Mouse (Mus musculus) megakaryocyte-erythroid progenitor cell, adult 5-6 weeks (primary cell): Measurements from ENCODE around the gene Zmym3. TPM values are rescaled to one million over a fixed set of nuclear protein-coding genes. Genes with fewer than 3 reads are reported as not detected.
"Not testable (repeated sequence)": the region's sequence is repeated elsewhere in the genome, so short reads cannot be mapped to it uniquely, and the experiment has no call there.

ENCODE experiments used
- ATAC-seq: replicated peaks from 2 replicates; pipeline ENCODE4 v1.8.0; 2016; ENCODE audit warnings: mild to moderate bottlenecking, inconsistent platforms; ENCODE audit not compliant: severe bottlenecking, poor library complexity, low FRiP score, low TSS enrichment
- total RNA-seq, 2 experiments: library from RNA; stranded (forward) in 1 of 2; stranded (reverse) in 1 of 2; fragments of 200-1000, 215-1000 nt in 1 of 2; fragments of >200 nt in 1 of 2; fragmentation: Nextera tagmentation in 1 of 2; gene quantifications; 2 replicates each; pipeline ENCODE4 v1.2.3; 2014 to 2017

Zmym3 gene
- total RNA-seq, 2 experiments from 2014 or later = 28.7 to 84.1 TPM

GRCm38 (mm10) chrX:101377076-101377475, 43.6 kb downstream of the Zmym3 start:
- ATAC-seq = no peak

DNA sequence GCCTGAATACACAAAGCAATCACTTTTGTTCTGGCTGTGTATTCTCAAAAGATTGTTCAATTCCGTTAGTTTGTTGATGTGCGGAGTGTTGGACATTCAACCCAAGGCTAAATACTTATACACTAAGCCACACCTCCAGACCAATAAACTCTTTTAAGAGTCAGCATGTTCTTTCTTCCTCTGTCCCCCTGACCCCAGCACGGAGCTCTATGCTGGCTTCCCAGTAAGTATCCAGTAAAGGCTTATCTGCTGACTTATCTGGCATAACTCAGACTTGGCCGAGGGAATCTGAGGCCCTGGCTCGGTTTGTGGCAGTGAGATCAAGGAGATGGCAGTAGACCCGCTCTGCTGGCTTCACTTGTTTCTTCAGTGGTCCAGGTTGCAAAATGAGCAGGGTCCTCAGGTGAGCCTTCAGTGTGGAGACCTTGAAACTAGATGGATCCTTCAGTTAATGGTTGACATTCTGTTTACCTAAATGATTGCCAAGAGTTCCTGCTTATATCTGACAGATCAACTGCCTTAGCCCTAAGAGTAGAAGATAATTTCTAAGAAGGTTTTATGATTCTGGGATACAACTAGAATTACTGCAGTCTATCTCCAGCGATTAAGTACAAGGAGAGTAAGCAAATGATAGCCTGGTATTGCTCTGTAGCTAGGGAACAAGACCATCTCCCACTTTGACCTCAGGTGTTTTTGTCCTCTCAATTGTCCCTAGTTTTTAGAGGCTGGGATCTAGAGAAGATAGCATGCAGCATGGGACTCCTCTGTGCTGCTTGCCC, 44.3 kb downstream of the Zmym3 start, which contains the start of gene Gjb1:
TSS of gene Gjb1 (plus strand) at position 189 of the 779 bp plus-strand sequence.
- ATAC-seq = no peak

GRCm38 (mm10) chrX:101372946-101373345, 47.7 kb downstream of the Zmym3 start:
- ATAC-seq = no peak

DNA sequence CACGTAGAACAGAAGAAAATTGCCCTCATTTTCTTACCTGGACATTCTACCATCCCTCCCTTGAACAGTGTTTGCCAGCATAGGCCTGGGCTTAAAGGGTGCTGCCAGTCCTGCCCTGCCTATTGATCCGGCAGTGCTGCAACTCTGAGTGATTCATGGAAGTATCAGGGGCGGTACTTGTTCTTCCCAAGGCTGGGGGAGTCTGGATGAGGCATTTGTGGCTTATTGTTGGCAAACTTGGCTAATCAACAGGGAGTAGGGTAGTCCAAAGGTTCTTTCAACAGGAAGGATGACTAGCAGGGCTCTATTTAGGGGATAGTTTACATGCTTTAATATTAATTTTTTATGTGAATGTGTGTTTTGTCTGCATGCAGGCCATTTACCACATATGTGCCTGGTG, 50.1 kb downstream of the Zmym3 start:
- ATAC-seq = no peak

GRCm38 (mm10) chrX:101369001-101369400, 51.6 kb downstream of the Zmym3 start:
- no peak for ATAC-seq

DNA sequence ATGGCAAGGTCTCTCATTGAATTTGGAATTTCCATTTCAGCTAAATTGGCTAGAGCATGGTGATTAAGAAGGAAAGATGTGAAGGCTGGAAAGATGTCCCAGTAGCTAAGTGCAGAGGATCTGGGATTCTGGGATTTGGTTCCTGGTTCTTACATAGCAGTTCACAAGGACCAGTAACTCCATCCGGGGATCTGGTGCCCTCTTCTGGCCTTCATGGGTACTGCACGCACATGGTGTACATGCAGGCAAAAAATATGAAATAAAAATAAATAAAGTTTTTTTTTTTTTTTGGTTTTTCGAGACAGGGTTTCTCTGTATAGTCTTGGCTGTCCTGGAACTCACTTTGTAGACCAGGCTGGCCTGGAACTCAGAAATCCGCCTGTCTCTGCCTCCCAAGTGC, 61.7 kb downstream of the Zmym3 start:
- ATAC-seq = not testable (repeated sequence)

Other genes with a start within 250 kb of the Zmym3 start
- 29.7 and 36.6 TPM in 2 replicates for gene Snx12, start 198.3 kb downstream of the Zmym3 start, total RNA-seq (2014; fragmentation: Nextera tagmentation)
- 34.0 and 38.6 TPM in 2 replicates for gene Snx12, start 198.3 kb downstream of the Zmym3 start, total RNA-seq (2017)
- 9.8 and 12.6 TPM in 2 replicates for gene Foxo4, start 166.3 kb downstream of the Zmym3 start, total RNA-seq (2014; fragmentation: Nextera tagmentation)
- gene Foxo4, start 166.3 kb downstream of the Zmym3 start, total RNA-seq (2017) = 11.2 and 11.5 TPM in 2 replicates
- gene Gm614, start 156.9 kb downstream of the Zmym3 start, total RNA-seq (2014; fragmentation: Nextera tagmentation) = 1.3 TPM in 1 of 2 replicates, not detected in the other
- 2.4 TPM in 1 of 2 replicates, not detected in the other for gene Gm614, start 156.9 kb downstream of the Zmym3 start, total RNA-seq (2017)
- gene Il2rg, start 152.6 kb downstream of the Zmym3 start, total RNA-seq (2014; fragmentation: Nextera tagmentation) = 24.2 and 39.3 TPM in 2 replicates
- gene Il2rg, start 152.6 kb downstream of the Zmym3 start, total RNA-seq (2017) = 18.4 and 41.4 TPM in 2 replicates
- not detected in 2 replicates for gene Gm20489, start 151.8 kb downstream of the Zmym3 start, total RNA-seq (2014; fragmentation: Nextera tagmentation)
- not detected in 2 replicates for gene Gm20489, start 151.8 kb downstream of the Zmym3 start, total RNA-seq (2017)
- 71.6 and 80.7 TPM in 2 replicates for gene Med12, start 146.8 kb downstream of the Zmym3 start, total RNA-seq (2014; fragmentation: Nextera tagmentation)
- gene Med12, start 146.8 kb downstream of the Zmym3 start, total RNA-seq (2017) = 33.1 and 34.7 TPM in 2 replicates
- 0.07 TPM in 1 of 2 replicates, not detected in the other for gene Nlgn3, start 121.7 kb downstream of the Zmym3 start, total RNA-seq (2014; fragmentation: Nextera tagmentation)
- not detected in 2 replicates for gene Nlgn3, start 121.7 kb downstream of the Zmym3 start, total RNA-seq (2017)
- not detected in 2 replicates for gene Gjb1, start 44.5 kb downstream of the Zmym3 start, total RNA-seq (2014; fragmentation: Nextera tagmentation)
- gene Gjb1, start 44.5 kb downstream of the Zmym3 start, total RNA-seq (2017) = not detected in 2 replicates
- 264 and 296 TPM in 2 replicates for gene Nono, start 8.5 kb upstream of the Zmym3 start, total RNA-seq (2014; fragmentation: Nextera tagmentation)
- gene Nono, start 8.5 kb upstream of the Zmym3 start, total RNA-seq (2017) = 572 and 583 TPM in 2 replicates
- gene Itgb1bp2, start 28.2 kb upstream of the Zmym3 start, total RNA-seq (2014; fragmentation: Nextera tagmentation) = 5.2 and 7.8 TPM in 2 replicates
- gene Itgb1bp2, start 28.2 kb upstream of the Zmym3 start, total RNA-seq (2017) = not detected in 2 replicates
- 45.3 and 55.7 TPM in 2 replicates for gene Taf1, start 111.9 kb upstream of the Zmym3 start, total RNA-seq (2014; fragmentation: Nextera tagmentation)
- gene Taf1, start 111.9 kb upstream of the Zmym3 start, total RNA-seq (2017) = 75.8 and 103 TPM in 2 replicates
- gene Ogt, start 219.2 kb upstream of the Zmym3 start, total RNA-seq (2014; fragmentation: Nextera tagmentation) = 218 and 280 TPM in 2 replicates
- gene Ogt, start 219.2 kb upstream of the Zmym3 start, total RNA-seq (2017) = 70.8 and 93.6 TPM in 2 replicates